Mouse (Mus musculus): ENCODE results near the gene Gtf2f2.

DNA sequence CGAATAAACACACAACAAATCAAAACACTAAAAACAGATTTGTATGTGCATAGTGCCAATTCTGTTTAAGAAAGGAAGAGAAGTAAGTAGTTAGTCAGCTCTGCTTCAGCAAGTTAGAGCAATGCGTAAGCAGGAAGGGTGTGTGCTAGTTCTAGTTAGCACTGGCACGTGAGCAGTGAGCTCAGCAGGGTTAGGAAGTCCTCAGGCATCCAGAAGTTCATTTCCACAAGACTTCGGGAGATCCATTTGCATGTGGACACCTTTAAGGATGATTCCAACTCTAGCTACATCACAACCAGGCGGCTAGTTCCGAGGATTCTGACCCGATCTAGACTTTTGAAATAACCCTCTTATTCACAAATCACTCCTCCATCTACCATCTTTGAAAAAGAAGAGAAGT, 55.9 kb downstream of the Gtf2f2 start, which contains the start of gene Kctd4:
- TF ChIP-seq POLR2A (IDR thresholded peaks at IDR 0.05; ENCODE audit: insufficient read depth, low read depth, low read length) (no peak), CTCF (IDR thresholded peaks at IDR 0.05; ENCODE audit: insufficient read depth, low read depth, low read length) (no peak)

All from olfactory bulb, adult 2 months (tissue).